Mouse (Mus musculus) liver, embryonic 16.5 days (tissue): ENCODE data around the gene Ccdc126. TPM values are rescaled to one million over a fixed set of nuclear protein-coding genes. Genes with fewer than 3 reads are reported as not detected.

Experiments
- ATAC-seq: fragments of 200-750 bp; cut with Nextera tagmentation; 2 replicates; pipeline ENCODE4 v1.8.0; 2017; ENCODE audit warnings: low read depth, mild to moderate bottlenecking, moderate number of reproducible peaks, moderate library complexity
- H3K27ac ChIP-seq: fragments of 300-500 bp; sonication (generic); 2 replicates; pipeline ENCODE4 v1.5.1; 2014; ENCODE audit warnings: mild to moderate bottlenecking, low read length
- H3K27me3 ChIP-seq: fragments of 300-500 bp; sonication (generic); 2 replicates; pipeline ENCODE4 v1.6.1; 2014; ENCODE audit warnings: low read depth, low read length, mixed read lengths; ENCODE audit not compliant: control insufficient read depth, insufficient read depth
- H3K36me3 ChIP-seq: fragments of 300-500 bp; sonication (generic); 2 replicates; pipeline ENCODE4 v1.6.1; 2014; ENCODE audit warnings: mild to moderate bottlenecking; ENCODE audit not compliant: control insufficient read depth, insufficient read depth
- H3K4me1 ChIP-seq: fragments of 300-500 bp; sonication (generic); 2 replicates; pipeline ENCODE4 v1.6.1; 2014; ENCODE audit warnings: low read depth, low read length, mixed read lengths; ENCODE audit not compliant: control insufficient read depth
- H3K4me2 ChIP-seq: fragments of 300-500 bp; sonication (generic); 2 replicates; pipeline ENCODE4 v1.6.1; 2014; ENCODE audit warnings: low read depth, low read length, mixed read lengths
- H3K4me3 ChIP-seq: fragments of 300-500 bp; sonication (generic); 2 replicates; pipeline ENCODE4 v1.5.1; 2014; ENCODE audit warnings: low read depth, mild to moderate bottlenecking, low read length
- H3K9ac ChIP-seq: fragments of 300-500 bp; sonication (generic); 2 replicates; pipeline ENCODE4 v1.6.1; 2014; ENCODE audit warnings: low read depth, low read length
- H3K9me3 ChIP-seq: fragments of 300-500 bp; sonication (generic); replicated peaks from 2 replicates; pipeline ENCODE4 v1.6.1; 2016; ENCODE audit warnings: low read length; ENCODE audit not compliant: control insufficient read depth
- WGBS: fragments of 180-500 bp; shearing (Covaris S2); extraction: QIAGEN DNeasy Blood & Tissue Kit; methylation state at CpG from one replicate; pipeline ENCODE4 v1.1.7; 2014; ENCODE audit not compliant: insufficient replicate concordance; 5-methylcytosine and 5-hydroxymethylcytosine counted together
- polyA plus RNA-seq: library from polyadenylated mRNA; unstranded; fragments of >200 nt; fragmentation: Nextera tagmentation; extraction: Ambion mirVana; gene quantifications from 2 replicates; pipeline ENCODE4 v1.2.1, GENCODE M21; 2015

Gene Ccdc126
- polyA plus RNA-seq, result 1.9 and 2.9 TPM in 2 replicates

DNA sequence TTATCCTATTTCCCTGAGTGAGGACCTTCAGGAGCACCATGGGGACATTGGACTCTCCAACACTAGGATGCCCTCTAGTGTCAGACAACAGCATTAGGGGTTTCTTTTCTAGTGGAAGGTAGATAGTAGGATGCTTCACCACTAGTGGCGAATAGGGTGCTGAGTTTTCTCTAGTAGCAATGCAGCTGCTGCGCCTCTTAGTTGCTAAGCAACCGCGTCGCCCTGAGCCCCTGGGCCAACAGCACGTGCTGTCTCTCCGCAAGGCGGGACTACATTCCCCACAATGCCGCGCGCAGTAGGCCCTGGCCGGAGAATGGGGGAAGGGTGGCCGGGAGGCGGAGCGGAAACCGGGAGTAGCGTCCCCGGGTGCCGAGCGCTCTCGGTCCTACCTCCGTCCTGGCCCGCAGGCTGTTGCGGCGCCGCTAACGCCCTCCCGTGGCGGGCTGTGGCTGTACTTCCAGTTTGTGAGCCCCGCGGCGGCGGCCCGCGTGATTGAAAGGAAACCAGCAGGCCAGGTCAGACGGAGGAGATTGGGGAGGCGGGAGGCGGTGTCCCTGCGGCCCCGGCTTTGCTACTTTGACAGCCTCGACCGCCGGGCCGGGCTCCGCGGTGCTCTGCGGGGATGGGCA lies at the start of gene Ccdc126:
Ccdc126 (plus strand) TSS at position 309 of the 629 bp plus-strand sequence.
- H3K27ac ChIP-seq, result peak within 1 kb of the TSS; percentile 64
- H3K4me2 ChIP-seq, result peak within 1 kb of the TSS; percentile 96
- WGBS, result under 1% methylated on average over 47 of the region's 47 CpGs
- no peaks in the 10 kb centered on the region for H3K9me3 ChIP-seq
- H3K4me3 ChIP-seq, result peak within 1 kb of the TSS; percentile 78
- no peaks in the 10 kb centered on the region for H3K27me3 ChIP-seq
- peaks cover 3% of the 10 kb centered on the region for H3K4me1 ChIP-seq
- peak; percentile 97 for ATAC-seq
- peak within 1 kb of the TSS; percentile 81 for H3K9ac ChIP-seq
- no peaks in the 10 kb centered on the region for H3K36me3 ChIP-seq

DNA sequence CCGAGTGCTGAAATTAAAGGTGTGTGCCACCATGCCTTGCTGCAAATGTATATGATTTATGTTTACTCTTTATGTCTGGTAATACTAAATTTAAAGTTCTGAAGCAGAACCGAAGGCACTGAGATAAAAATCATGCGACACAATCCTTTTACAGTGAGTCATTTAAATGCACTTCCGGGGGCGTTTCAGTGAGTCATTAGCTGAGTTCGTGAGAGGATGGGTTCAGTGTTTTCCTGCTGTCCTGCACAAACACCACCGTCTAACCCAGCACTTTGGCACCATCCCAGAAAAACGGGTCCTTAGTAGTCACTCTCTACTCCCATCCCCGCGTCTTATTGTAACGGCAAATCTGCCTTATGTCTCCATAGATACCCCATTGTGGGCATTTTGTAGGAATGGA lies 49.2 kb upstream of the Ccdc126 start:
- Histone ChIP-seq H3K4me2 (no peak overlapping the region), H3K27me3 (no peaks in the 10 kb centered on the region), H3K4me1 (no peaks in the 10 kb centered on the region), H3K27ac (no peak overlapping the region), H3K9me3 (no peaks in the 10 kb centered on the region), H3K36me3 (no peaks in the 10 kb centered on the region), H3K4me3 (no peak overlapping the region), H3K9ac (no peak overlapping the region)
- no peak for ATAC-seq
- 46% methylated on average over 11 of the region's 11 CpGs for WGBS

DNA sequence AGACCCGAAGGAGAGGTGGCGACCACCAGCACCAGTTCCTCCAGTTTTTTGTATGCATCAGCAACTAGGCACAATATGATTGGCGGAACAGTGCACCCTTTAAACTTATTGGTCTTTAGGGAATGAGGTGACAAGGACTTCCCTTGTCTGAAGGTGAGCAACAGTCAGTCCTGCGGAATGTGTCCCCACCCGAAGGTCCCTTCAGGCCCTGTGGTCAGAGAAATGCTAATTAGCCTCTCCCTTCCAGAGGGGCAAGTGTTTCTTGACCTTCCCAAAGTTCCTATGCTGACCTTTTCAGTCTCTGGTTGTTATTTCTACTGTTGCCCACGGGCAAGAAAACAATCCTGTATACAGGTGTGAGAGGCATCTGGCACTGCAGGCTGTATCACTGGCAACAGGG lies 47.3 kb upstream of the Ccdc126 start:
- no peak overlapping the region for H3K4me3 ChIP-seq
- no peak for ATAC-seq
- no peak overlapping the region for H3K4me2 ChIP-seq
- no peaks in the 10 kb centered on the region for H3K36me3 ChIP-seq
- no peaks in the 10 kb centered on the region for H3K9me3 ChIP-seq
- no peaks in the 10 kb centered on the region for H3K27me3 ChIP-seq
- 63% methylated on average over 6 of the region's 6 CpGs for WGBS
- H3K27ac ChIP-seq, result no peak overlapping the region
- H3K4me1 ChIP-seq, result no peaks in the 10 kb centered on the region
- no peak overlapping the region for H3K9ac ChIP-seq

DNA sequence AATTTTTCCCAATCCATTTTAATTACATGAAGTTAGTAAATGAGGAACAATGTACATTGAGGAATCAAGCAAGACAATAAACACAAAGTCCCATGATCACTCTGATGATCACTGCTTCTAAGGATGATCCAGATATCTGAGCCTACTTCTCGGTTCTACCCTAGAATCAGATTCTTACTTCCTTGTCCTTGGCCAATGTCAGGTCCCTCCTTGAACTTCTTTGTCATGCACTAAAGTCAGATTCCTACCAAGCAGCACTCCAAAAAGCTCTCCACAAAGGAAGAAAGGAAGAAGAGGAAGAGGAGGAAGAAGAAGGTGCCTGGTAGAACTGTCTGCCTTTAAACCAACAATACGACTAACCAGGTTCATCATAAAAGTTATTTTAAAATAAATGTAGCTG lies 46.2 kb upstream of the Ccdc126 start:
- no peaks in the 10 kb centered on the region for H3K4me1 ChIP-seq
- no peaks in the 10 kb centered on the region for H3K27me3 ChIP-seq
- H3K9ac ChIP-seq, result no peak overlapping the region
- H3K36me3 ChIP-seq, result no peaks in the 10 kb centered on the region
- no peak overlapping the region for H3K4me3 ChIP-seq
- 60% methylated on average over 2 of the region's 2 CpGs for WGBS
- ATAC-seq, result no peak
- H3K4me2 ChIP-seq, result no peak overlapping the region
- H3K27ac ChIP-seq, result no peak overlapping the region
- H3K9me3 ChIP-seq, result no peaks in the 10 kb centered on the region

DNA sequence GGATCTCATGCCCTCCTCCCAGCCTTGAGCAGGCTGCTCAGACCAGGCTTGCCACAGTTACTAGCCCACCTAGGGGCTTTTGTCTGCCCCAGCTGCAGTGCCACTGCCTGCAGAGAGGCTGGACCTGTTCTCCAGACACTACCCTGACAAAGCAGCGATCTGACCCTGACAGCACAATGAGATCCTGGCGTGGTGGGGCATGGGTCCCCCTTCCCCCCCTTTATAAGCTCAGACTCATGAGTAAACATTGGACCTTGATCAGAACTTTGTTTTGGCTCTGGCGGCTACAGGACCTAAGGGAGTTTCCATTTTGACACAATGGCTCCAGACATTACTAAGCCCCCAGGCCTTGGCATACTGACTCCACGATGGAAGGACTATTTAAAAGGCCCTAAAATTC lies 45.1 kb upstream of the Ccdc126 start:
- ATAC-seq, result no peak
- Histone ChIP-seq H3K4me2 (no peak overlapping the region), H3K27ac (no peak overlapping the region), H3K4me3 (no peak overlapping the region), H3K9me3 (no peaks in the 10 kb centered on the region), H3K9ac (no peak overlapping the region), H3K4me1 (no peaks in the 10 kb centered on the region), H3K27me3 (no peaks in the 10 kb centered on the region), H3K36me3 (no peaks in the 10 kb centered on the region)
- 43% methylated on average over 4 of the region's 4 CpGs for WGBS

DNA sequence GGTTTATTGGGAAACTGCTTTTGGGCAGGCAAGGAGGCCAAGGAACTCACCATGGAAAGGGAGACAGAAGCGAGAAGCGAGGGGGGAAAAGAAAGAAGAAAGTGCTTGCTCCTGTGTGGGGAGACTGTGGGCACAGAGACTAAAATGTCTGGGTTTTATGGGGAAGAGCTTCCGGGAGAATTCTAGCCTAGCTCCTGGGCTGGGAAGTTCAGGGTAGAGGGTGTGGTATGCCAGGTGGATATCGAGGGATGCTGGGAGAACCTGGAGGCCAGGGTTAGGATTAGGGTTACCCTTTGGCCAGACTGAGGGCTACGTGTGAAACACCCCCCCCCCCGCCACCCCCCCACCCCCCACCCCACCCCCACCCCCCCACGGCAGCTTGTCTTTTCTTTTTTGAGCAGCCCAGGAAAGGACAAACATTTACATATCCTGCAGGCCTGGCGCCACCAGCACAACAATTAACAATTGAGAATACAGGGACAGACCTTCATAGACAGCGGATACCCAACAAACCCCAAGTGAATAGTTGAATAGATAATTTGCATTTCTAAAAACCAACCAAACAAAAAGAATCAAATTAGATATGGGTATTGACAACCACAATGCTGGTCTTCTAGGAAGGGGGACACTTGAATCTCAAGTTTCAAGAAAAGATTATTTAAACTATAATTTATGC lies 44.5 kb upstream of the Ccdc126 start:
- no peaks in the 10 kb centered on the region for H3K4me1 ChIP-seq
- no peaks in the 10 kb centered on the region for H3K9me3 ChIP-seq
- H3K36me3 ChIP-seq, result no peaks in the 10 kb centered on the region
- no peak overlapping the region for H3K9ac ChIP-seq
- no peak overlapping the region for H3K27ac ChIP-seq
- H3K27me3 ChIP-seq, result no peaks in the 10 kb centered on the region
- ATAC-seq, result no peak
- H3K4me3 ChIP-seq, result no peak overlapping the region
- H3K4me2 ChIP-seq, result no peak overlapping the region
- 57% methylated on average over 9 of the region's 9 CpGs for WGBS

DNA sequence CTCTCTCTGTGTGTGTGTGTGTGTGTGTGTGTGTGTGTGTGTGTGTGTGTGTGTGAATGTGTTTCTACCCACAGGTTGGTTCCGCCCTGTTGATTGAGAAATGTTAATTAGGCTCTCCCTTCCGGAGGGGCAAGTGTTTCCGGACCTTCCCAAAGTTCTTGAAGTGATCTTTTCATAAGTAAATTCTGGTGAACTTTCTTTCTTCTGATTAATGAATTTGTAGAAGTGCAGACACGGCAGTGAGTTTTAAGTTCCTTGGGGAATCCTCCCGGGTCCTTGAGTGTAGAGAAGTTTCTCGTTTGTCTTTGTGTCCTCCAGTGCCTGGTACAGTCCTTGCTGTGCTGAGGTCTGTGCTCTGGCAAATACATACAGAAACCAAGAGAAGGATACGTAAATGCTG lies 43.8 kb upstream of the Ccdc126 start:
- H3K4me1 ChIP-seq, result no peaks in the 10 kb centered on the region
- no peak overlapping the region for H3K9ac ChIP-seq
- no peak overlapping the region for H3K27ac ChIP-seq
- H3K4me3 ChIP-seq, result no peak overlapping the region
- H3K27me3 ChIP-seq, result no peaks in the 10 kb centered on the region
- no peaks in the 10 kb centered on the region for H3K9me3 ChIP-seq
- no peaks in the 10 kb centered on the region for H3K36me3 ChIP-seq
- no peak for ATAC-seq
- 72% methylated on average over 7 of the region's 7 CpGs for WGBS
- no peak overlapping the region for H3K4me2 ChIP-seq

DNA sequence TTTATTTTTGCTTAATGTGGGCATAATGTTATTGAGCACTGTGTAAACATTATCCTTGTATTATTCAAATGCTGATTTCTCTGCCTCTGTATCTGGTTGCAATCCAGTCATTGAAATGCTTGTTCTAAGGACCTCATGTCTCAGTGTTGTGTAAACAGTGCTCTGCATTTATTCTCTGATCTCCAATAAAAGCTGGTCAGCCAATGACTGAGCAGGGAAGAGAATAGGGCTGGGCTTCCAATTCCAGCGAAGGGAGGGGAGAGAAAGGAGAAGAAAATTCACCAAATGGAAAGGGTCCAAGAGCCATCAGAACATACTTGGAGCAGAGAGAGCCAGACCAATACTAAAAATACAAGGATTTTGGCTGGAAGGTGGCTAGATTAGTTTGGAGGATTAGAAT lies 38.1 kb upstream of the Ccdc126 start:
- H3K36me3 ChIP-seq, result no peaks in the 10 kb centered on the region
- 48% methylated on average over 1 of the region's 1 CpGs for WGBS

DNA sequence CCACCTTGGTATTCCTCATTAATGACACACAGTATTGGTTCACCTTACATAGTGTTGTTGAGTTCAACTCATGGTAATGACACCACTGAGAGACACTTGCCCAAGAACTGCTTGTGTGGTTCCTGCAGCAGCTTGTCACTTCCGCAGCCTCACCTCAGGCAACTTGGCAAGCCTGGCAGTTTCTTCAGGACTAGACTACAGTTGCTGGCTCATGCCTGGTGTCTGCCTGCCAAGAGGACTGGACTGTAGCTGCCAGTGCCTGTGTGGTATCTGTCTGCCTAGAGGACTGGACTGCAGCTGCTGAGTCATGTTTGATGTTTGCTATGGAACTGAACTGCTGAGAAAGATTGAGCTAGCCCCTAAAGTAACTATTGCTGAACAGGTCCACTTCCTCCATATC lies 37.0 kb upstream of the Ccdc126 start:
- no peaks in the 10 kb centered on the region for H3K27me3 ChIP-seq
- no peaks in the 10 kb centered on the region for H3K9me3 ChIP-seq
- H3K36me3 ChIP-seq, result no peaks in the 10 kb centered on the region
- H3K27ac ChIP-seq, result no peak overlapping the region
- H3K4me2 ChIP-seq, result no peak overlapping the region
- no peak overlapping the region for H3K9ac ChIP-seq
- no peak overlapping the region for H3K4me3 ChIP-seq
- no peak for ATAC-seq
- no peaks in the 10 kb centered on the region for H3K4me1 ChIP-seq
- 71% methylated on average over 1 of the region's 1 CpGs for WGBS

More for the DNA sequence above, 38.1 kb upstream of the Ccdc126 start:
- Histone ChIP-seq H3K4me2 (no peak overlapping the region), H3K27me3 (no peaks in the 10 kb centered on the region), H3K4me1 (no peaks in the 10 kb centered on the region), H3K4me3 (no peak overlapping the region), H3K9ac (no peak overlapping the region), H3K9me3 (no peaks in the 10 kb centered on the region), H3K27ac (no peak overlapping the region)
- ATAC-seq, result no peak
